ENCODE assay signal across 9 mouse cellular contexts in genomic region chr4:154636053-154636433, GRCm38 (mm10). TPM values are rescaled to one million over a fixed set of nuclear protein-coding genes. Genes with fewer than 3 reads are reported as not detected.
A peak's percentile ranks its signal among the peaks of the same experiment; 100 is the strongest.
DNase-seq lines count a peak whose midpoint lies in the region; ATAC-seq and TF ChIP-seq lines count a peak whose summit lies in the region.
"Had no signal": no experiment of that assay in that cellular context is flagged by ENCODE, and none has a peak within 500 bp of the region (broad histone marks: within the 10 kb centered on the region; RNA-seq: fewer than 3 reads in every experiment).

No protein-coding gene starts in this region.

- peak; percentile 53 for ATAC-seq in heart, postnatal 0 days (ENCODE audit: insufficient read depth, low read depth)
- peak; percentile 54 for ATAC-seq in limb, embryonic 12.5 days (ENCODE audit: insufficient number of reproducible peaks, insufficient read depth, low FRiP score, low TSS enrichment, low read depth)
- peak; percentile 81 for ATAC-seq in midbrain, embryonic 14.5 days (ENCODE audit: low FRiP score, low TSS enrichment)

- peak; percentile 57 for TF ChIP-seq CTCF in heart, adult 2 months (IDR thresholded peaks at IDR 0.05)
- peak; percentile 41; the same call in 1 of the 2 replicates for TF ChIP-seq CTCF in heart, postnatal 0 days (IDR thresholded peaks at IDR 0.05; ENCODE audit: low read depth)

- peaks cover 7% of the 10 kb centered on the region; the same call in 1 of the 2 replicates for H3K27me3 ChIP-seq in heart, adult 2 months (ENCODE audit: control insufficient read depth, insufficient read depth, low read length)
- H3K27me3 ChIP-seq in heart, postnatal 0 days (ENCODE audit: control insufficient read depth, insufficient read depth, low read length): peaks cover 57% of the 10 kb centered on the region
- peaks cover 32% of the 10 kb centered on the region; the same call in 1 of the 2 replicates for H3K27me3 ChIP-seq in limb, embryonic 12.5 days
- H3K27me3 ChIP-seq in midbrain, embryonic 14.5 days (ENCODE audit: control insufficient read depth, insufficient read depth, low read length): peaks cover 86% of the 10 kb centered on the region

- H3K9ac ChIP-seq in heart, adult 2 months (ENCODE audit: low read depth, low read length): peak overlapping the region; percentile 93
- peak overlapping the region; percentile 86 for H3K9ac ChIP-seq in heart, postnatal 0 days (replicated peaks; ENCODE audit: low read depth, low read length)
- H3K9ac ChIP-seq in limb, embryonic 12.5 days (replicated peaks): peak overlapping the region; percentile 100
- H3K9ac ChIP-seq in midbrain, embryonic 14.5 days (replicated peaks; ENCODE audit: low read length): peak overlapping the region; percentile 56

- intact Hi-C loops in heart, adult 2 months (cut with DNase I): loop anchor here (2.0 to 5.0 kb wide), 3 partner anchors 139 to 304 kb away; no protein-coding TSS in a partner anchor
- intact Hi-C loops in heart, postnatal 25 days (cut with DNase I): loop anchor here (2.0 to 5.0 kb wide), 3 partner anchors 139 to 304 kb away; no protein-coding TSS in a partner anchor

- DNase-seq in heart, adult 2 months: peak in 1 of 2 experiments; percentile 63
- DNase-seq in heart, postnatal 25 days (ENCODE audit: low spot score): no peak
- DNase-seq in embryo, embryonic 11 days: peak; percentile 90
- peak; percentile 79 for DNase-seq in heart, postnatal 0 days (ENCODE audit: low spot score)
- DNase-seq in midbrain, embryonic 14.5 days: peak; percentile 80
- no peak for DNase-seq in cerebellum, adult 8-10 months
- no peak for DNase-seq in thymus, adult 18-20 months

- H3K9me3 ChIP-seq in heart, postnatal 0 days (replicated peaks; ENCODE audit: control insufficient read depth, low read length): no peaks in the 10 kb centered on the region
- no peaks in the 10 kb centered on the region for H3K9me3 ChIP-seq in limb, embryonic 12.5 days
- H3K9me3 ChIP-seq in midbrain, embryonic 14.5 days (ENCODE audit: control insufficient read depth, low read length): no peaks in the 10 kb centered on the region

- no peak for TF ChIP-seq EP300 in heart, adult 2 months (IDR thresholded peaks at IDR 0.05; ENCODE audit: insufficient read depth, low read depth, low read length)
- TF ChIP-seq EP300 in heart, postnatal 0 days (IDR thresholded peaks at IDR 0.05; ENCODE audit: low read depth): no peak

- H3K36me3 ChIP-seq in heart, adult 2 months (ENCODE audit: control insufficient read depth, insufficient read depth, low read length): no peaks in the 10 kb centered on the region
- no peaks in the 10 kb centered on the region for H3K36me3 ChIP-seq in heart, postnatal 0 days (replicated peaks; ENCODE audit: control insufficient read depth, insufficient read depth, low read length)
- H3K36me3 ChIP-seq in limb, embryonic 12.5 days: peaks cover 10% of the 10 kb centered on the region; the same call in 1 of the 2 replicates
- H3K36me3 ChIP-seq in midbrain, embryonic 14.5 days (ENCODE audit: control insufficient read depth, insufficient read depth, low read length): no peaks in the 10 kb centered on the region

- WGBS in heart, adult 2 months: 1% methylated on average over 27 of the region's 30 CpGs
- 0% methylated on average over 17 of the region's 30 CpGs for WGBS in heart, postnatal 0 days
- 0% methylated on average over 27 of the region's 30 CpGs for WGBS in limb, embryonic 12.5 days
- WGBS in midbrain, embryonic 14.5 days: under 1% methylated on average over 23 of the region's 30 CpGs

- H3K4me1 ChIP-seq in heart, adult 2 months (ENCODE audit: control insufficient read depth, insufficient read depth, low read length): 0 out of 2 replicates have a peak, but pooled peaks cover 2% of the 10 kb centered on the region
- peaks cover 7% of the 10 kb centered on the region; the same call in 1 of the 2 replicates for H3K4me1 ChIP-seq in heart, postnatal 0 days (ENCODE audit: control insufficient read depth, insufficient read depth)
- peaks cover 59% of the 10 kb centered on the region for H3K4me1 ChIP-seq in limb, embryonic 12.5 days (replicated peaks)
- H3K4me1 ChIP-seq in midbrain, embryonic 14.5 days (ENCODE audit: control insufficient read depth, insufficient read depth, low read length): peaks cover 3% of the 10 kb centered on the region

- H3K79me2 ChIP-seq in heart, adult 2 months (replicated peaks; ENCODE audit: control insufficient read depth, insufficient read depth, low read length): no peaks in the 10 kb centered on the region

- no peak for TF ChIP-seq POLR2A in heart, adult 2 months (IDR thresholded peaks at IDR 0.05; ENCODE audit: insufficient read depth, low read depth, low read length)

- peak overlapping the region; percentile 77 for H3K4me3 ChIP-seq in heart, adult 2 months
- peak overlapping the region; percentile 68 for H3K4me3 ChIP-seq in heart, postnatal 0 days (ENCODE audit: low read depth, low read length)
- peak overlapping the region; percentile 93 for H3K4me3 ChIP-seq in limb, embryonic 12.5 days (replicated peaks)
- peak overlapping the region; percentile 41 for H3K4me3 ChIP-seq in midbrain, embryonic 14.5 days (replicated peaks; ENCODE audit: low read depth, low read length)

- peak overlapping the region; percentile 91 for H3K27ac ChIP-seq in heart, adult 2 months
- peak overlapping the region; percentile 91 for H3K27ac ChIP-seq in heart, postnatal 0 days (ENCODE audit: low read depth)
- H3K27ac ChIP-seq in limb, embryonic 12.5 days: peak overlapping the region; percentile 100
- peak overlapping the region; percentile 66 for H3K27ac ChIP-seq in midbrain, embryonic 14.5 days (replicated peaks; ENCODE audit: low read depth, low read length)

- peak overlapping the region; percentile 75 for H3K4me2 ChIP-seq in heart, postnatal 0 days (ENCODE audit: low read depth, low read length)
- H3K4me2 ChIP-seq in limb, embryonic 12.5 days: peak overlapping the region; percentile 82
- peak overlapping the region; percentile 64 for H3K4me2 ChIP-seq in midbrain, embryonic 14.5 days (ENCODE audit: low read length)

RNA-seq across cellular contexts. Expression of gene Prdm16, which starts 0.6 kb away (rescaled TPM):
- total RNA-seq in heart, adult 2 months (2021): 10 to 100 TPM; 16.8 to 18.1 TPM
- polyA plus RNA-seq in heart, adult 2 months (2012; rRNA removed): 7.6 and 10.8 TPM in 2 replicates
- 10 to 100 TPM; 12.9 to 13.4 TPM for total RNA-seq in heart, postnatal 25 days (2021)
- total RNA-seq in heart, postnatal 0 days (2014; rRNA removed; ENCODE audit: low replicate concordance): 9.3 and 9.8 TPM in 2 replicates
- 10.7 and 14.7 TPM in 2 replicates for polyA plus RNA-seq in heart, postnatal 0 days (2015; fragmentation: Nextera tagmentation; extraction: Ambion mirVana)
- polyA plus RNA-seq in limb, embryonic 12.5 days (2016; fragmentation: Nextera tagmentation; extraction: Ambion mirVana): 97.9 and 115 TPM in 2 replicates
- 5.2 and 10.1 TPM in 2 replicates for polyA plus RNA-seq in midbrain, embryonic 14.5 days (2014; fragmentation: Nextera tagmentation; extraction: Ambion mirVana)

RNA-seq across cellular contexts. Expression of gene Actrt2, which starts 31.6 kb away (rescaled TPM):
- total RNA-seq in heart, adult 2 months (2021): not detected
- polyA plus RNA-seq in heart, adult 2 months (2012; rRNA removed): 0.18 and 0.47 TPM in 2 replicates
- total RNA-seq in heart, postnatal 25 days (2021): not detected
- not detected in 2 replicates for total RNA-seq in heart, postnatal 0 days (2014; rRNA removed; ENCODE audit: low replicate concordance)
- polyA plus RNA-seq in heart, postnatal 0 days (2015; fragmentation: Nextera tagmentation; extraction: Ambion mirVana): not detected in 2 replicates
- polyA plus RNA-seq in limb, embryonic 12.5 days (2016; fragmentation: Nextera tagmentation; extraction: Ambion mirVana): not detected in 2 replicates
- not detected in 2 replicates for polyA plus RNA-seq in midbrain, embryonic 14.5 days (2014; fragmentation: Nextera tagmentation; extraction: Ambion mirVana)
- total RNA-seq: left cerebral cortex, postnatal 14 days had no signal

Comparison
In these comparisons a context has a peak if more than half of its experiments do, and no peak if none do; other contexts are left out.
1. DNase-seq: peak in embryo, embryonic 11 days (single experiment), heart, postnatal 0 days (single experiment) and midbrain, embryonic 14.5 days (single experiment); none in heart, postnatal 25 days (single experiment), cerebellum, adult 8-10 months (single experiment) and thymus, adult 18-20 months (0 of 2).
2. H3K4me3 ChIP-seq: peak in every context shown above with its lines; median percentile 93 in limb, embryonic 12.5 days; 77 in heart, adult 2 months; 68 in heart, postnatal 0 days; 41 in midbrain, embryonic 14.5 days.
3. Peak in every context shown above with its lines, with median percentiles within 50 percentile points of each other: H3K27ac ChIP-seq, H3K9ac ChIP-seq, ATAC-seq and H3K4me2 ChIP-seq.